Mouse (Mus musculus) ES-E14 (cell line): ENCODE data around the gene Il3.

Experiments used
- CHD2 ChIP-seq: IDR thresholded peaks from 2 replicates; pipeline ENCODE4 v1.6.1; 2014; ENCODE audit warnings: mild to moderate bottlenecking, low read depth, low read length, inconsistent platforms
- HCFC1 ChIP-seq: IDR thresholded peaks from 2 replicates; pipeline ENCODE4 v1.6.1; 2012; ENCODE audit warnings: low read length, inconsistent platforms, borderline replicate concordance; ENCODE audit not compliant: insufficient read depth
- MAFK ChIP-seq: IDR thresholded peaks from 2 replicates; pipeline ENCODE4 v1.6.1; 2014; ENCODE audit warnings: mild to moderate bottlenecking, low read depth, low read length, inconsistent platforms; ENCODE audit not compliant: insufficient read depth
- ZC3H11A ChIP-seq: IDR thresholded peaks from 2 replicates; pipeline ENCODE4 v1.6.1; 2012; ENCODE audit warnings: low read depth, mild to moderate bottlenecking, inconsistent platforms, low read length, borderline replicate concordance
- ZNF384 ChIP-seq: IDR thresholded peaks from 2 replicates; pipeline ENCODE4 v1.6.1; 2012; ENCODE audit warnings: low read depth, low read length, inconsistent platforms

- TF ChIP-seq CHD2: no peak
- no peak for TF ChIP-seq ZC3H11A
- no peak for TF ChIP-seq HCFC1
- no peak for TF ChIP-seq ZNF384
- no peak for TF ChIP-seq MAFK
These were observed 47.7 kb upstream of the Il3 start for GRCm38 (mm10) chr11:54314740-54315139.
